ENCODE assay signal across 11 mouse cellular contexts in the genomic region with DNA sequence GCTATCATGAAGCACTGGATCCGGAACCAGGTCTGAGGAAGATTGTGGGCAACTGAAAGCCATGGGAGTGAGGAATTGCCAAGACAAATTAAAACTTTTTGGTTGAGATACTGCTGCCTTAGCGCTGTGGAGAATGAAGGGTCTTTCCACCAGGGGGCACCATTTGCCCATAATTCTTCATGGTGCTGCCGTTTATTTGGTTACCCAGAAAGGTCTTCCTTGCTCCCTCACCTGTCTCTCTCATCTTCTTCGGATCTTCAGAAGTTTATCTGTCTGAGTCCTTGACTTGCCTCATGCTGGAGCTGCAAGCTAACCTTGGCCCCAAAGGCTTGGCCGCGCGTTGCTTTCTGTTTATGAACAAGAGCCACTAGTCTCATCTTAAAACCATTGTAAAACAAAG. TPM values are rescaled to one million over a fixed set of nuclear protein-coding genes. Genes with fewer than 3 reads are reported as not detected.
DNase-seq lines count a peak whose midpoint lies in the region; ATAC-seq and TF ChIP-seq lines count a peak whose summit lies in the region.
"Had no signal": no experiment of that assay in that cellular context is flagged by ENCODE, and none has a peak within 500 bp of the region (broad histone marks: within the 10 kb centered on the region; RNA-seq: fewer than 3 reads in every experiment).

No protein-coding gene starts in this region.

- no peak overlapping the region for H3K4me3 ChIP-seq in heart, postnatal 0 days (ENCODE audit: low read depth, low read length)
- H3K4me3 ChIP-seq in megakaryocyte, embryonic 14.5 days (replicated peaks): peak overlapping the region; percentile 81
- H3K4me3 ChIP-seq in forebrain, postnatal 0 days (ENCODE audit: low read depth, low read length): no peak overlapping the region
- H3K4me3 ChIP-seq: embryonic facial prominence, embryonic 13.5 days; limb, embryonic 12.5 days had no signal

- no peak for TF ChIP-seq EP300 in heart, postnatal 0 days (IDR thresholded peaks at IDR 0.05; ENCODE audit: low read depth)

- no peaks in the 10 kb centered on the region for H3K4me1 ChIP-seq in heart, postnatal 0 days (ENCODE audit: control insufficient read depth, insufficient read depth)
- H3K4me1 ChIP-seq in megakaryocyte, embryonic 14.5 days: peaks cover 50% of the 10 kb centered on the region
- H3K4me1 ChIP-seq in forebrain, postnatal 0 days (ENCODE audit: insufficient read depth): no peaks in the 10 kb centered on the region
- H3K4me1 ChIP-seq: embryonic facial prominence, embryonic 13.5 days; limb, embryonic 12.5 days had no signal

- no peaks in the 10 kb centered on the region for H3K9me3 ChIP-seq in heart, postnatal 0 days (replicated peaks; ENCODE audit: control insufficient read depth, low read length)
- H3K9me3 ChIP-seq in megakaryocyte, embryonic 14.5 days: no peaks in the 10 kb centered on the region
- H3K9me3 ChIP-seq in forebrain, postnatal 0 days (ENCODE audit: low read length): no peaks in the 10 kb centered on the region
- H3K9me3 ChIP-seq: embryonic facial prominence, embryonic 13.5 days; limb, embryonic 12.5 days had no signal

- H3K4me2 ChIP-seq in heart, postnatal 0 days (ENCODE audit: low read depth, low read length): no peak overlapping the region
- H3K4me2 ChIP-seq in forebrain, postnatal 0 days (ENCODE audit: low read depth): no peak overlapping the region
- H3K4me2 ChIP-seq: embryonic facial prominence, embryonic 13.5 days; limb, embryonic 12.5 days had no signal

- TF ChIP-seq CTCF in heart, postnatal 0 days (IDR thresholded peaks at IDR 0.05; ENCODE audit: low read depth): peak; percentile 15; the same call in 1 of the 2 replicates
- TF ChIP-seq CTCF in forebrain, postnatal 0 days (IDR thresholded peaks at IDR 0.05; ENCODE audit: low read depth): no peak; the same call in 1 of the 2 replicates

- WGBS in heart, postnatal 0 days: 41% methylated on average over 7 of the region's 7 CpGs
- WGBS in forebrain, postnatal 0 days: 46% methylated on average over 7 of the region's 7 CpGs

- no peaks in the 10 kb centered on the region for H3K36me3 ChIP-seq in heart, postnatal 0 days (replicated peaks; ENCODE audit: control insufficient read depth, insufficient read depth, low read length)
- H3K36me3 ChIP-seq in megakaryocyte, embryonic 14.5 days (replicated peaks; ENCODE audit: low read length): no peaks in the 10 kb centered on the region
- H3K36me3 ChIP-seq in forebrain, postnatal 0 days (ENCODE audit: insufficient read depth): no peaks in the 10 kb centered on the region
- H3K36me3 ChIP-seq: embryonic facial prominence, embryonic 13.5 days; limb, embryonic 12.5 days had no signal

- no peak overlapping the region for H3K27ac ChIP-seq in heart, postnatal 0 days (ENCODE audit: low read depth)
- no peak overlapping the region for H3K27ac ChIP-seq in forebrain, postnatal 0 days (ENCODE audit: low read depth, low read length)
- H3K27ac ChIP-seq: embryonic facial prominence, embryonic 13.5 days; limb, embryonic 12.5 days had no signal

- no peak overlapping the region for H3K9ac ChIP-seq in heart, postnatal 0 days (replicated peaks; ENCODE audit: low read depth, low read length)
- no peak overlapping the region for H3K9ac ChIP-seq in forebrain, postnatal 0 days
- H3K9ac ChIP-seq: embryonic facial prominence, embryonic 13.5 days; limb, embryonic 12.5 days had no signal

- ATAC-seq in heart, postnatal 0 days (ENCODE audit: insufficient read depth, low read depth): no peak
- ATAC-seq in granulocyte monocyte progenitor cell, adult 5-6 weeks (replicated peaks; ENCODE audit: poor library complexity, severe bottlenecking): 0 out of 2 replicates have a peak, but pooled peaks have one; percentile 25
- ATAC-seq in forebrain, postnatal 0 days: no peak

- H3K27me3 ChIP-seq in heart, postnatal 0 days (ENCODE audit: control insufficient read depth, insufficient read depth, low read length): no peaks in the 10 kb centered on the region
- peaks cover 9% of the 10 kb centered on the region for H3K27me3 ChIP-seq in megakaryocyte, embryonic 14.5 days (replicated peaks)
- H3K27me3 ChIP-seq in forebrain, postnatal 0 days (ENCODE audit: insufficient read depth, low read length): no peaks in the 10 kb centered on the region
- H3K27me3 ChIP-seq: embryonic facial prominence, embryonic 13.5 days; limb, embryonic 12.5 days had no signal

- DNase-seq in heart, postnatal 0 days (ENCODE audit: low spot score): no peak
- no peak for DNase-seq in heart, adult 11 months
- DNase-seq in A20 (ENCODE audit: low read depth, low spot score): peak; percentile 4
- peak; percentile 56 for DNase-seq in T-cell, adult 2 months (ENCODE audit: low spot score)
- DNase-seq in testis, postnatal 14 days (ENCODE audit: low spot score): peak; percentile 7
- DNase-seq in forebrain, postnatal 0 days: no peak

RNA-seq across cellular contexts. Expression of gene Moxd2, which starts 6.3 kb away (rescaled TPM):
- not detected in 2 replicates for total RNA-seq in heart, postnatal 0 days (2014; rRNA removed; ENCODE audit: low replicate concordance)
- polyA plus RNA-seq in heart, postnatal 0 days (2015; fragmentation: Nextera tagmentation; extraction: Ambion mirVana): not detected in 2 replicates
- not detected in 2 replicates for total RNA-seq in granulocyte monocyte progenitor cell, adult 5-6 weeks (2014; fragmentation: Nextera tagmentation)
- not detected in 2 replicates for total RNA-seq in granulocyte monocyte progenitor cell, adult 5-6 weeks (2017)
- not detected in 2 replicates for polyA plus RNA-seq in megakaryocyte, embryonic 14.5 days (2012; ENCODE audit: insufficient read depth, low replicate concordance)
- not detected in 2 replicates for total RNA-seq in forebrain, postnatal 0 days (2014; rRNA removed)
- not detected in 2 replicates for polyA plus RNA-seq in forebrain, postnatal 0 days (2015; fragmentation: Nextera tagmentation; extraction: Ambion mirVana)
- polyA plus RNA-seq: embryonic facial prominence, embryonic 13.5 days; limb, embryonic 12.5 days; stomach, embryonic 16.5 days had no signal

RNA-seq across cellular contexts. Expression of gene Prss58, which starts 6.6 kb away (rescaled TPM):
- total RNA-seq in heart, postnatal 0 days (2014; rRNA removed; ENCODE audit: low replicate concordance): not detected in 2 replicates
- not detected in 2 replicates for polyA plus RNA-seq in heart, postnatal 0 days (2015; fragmentation: Nextera tagmentation; extraction: Ambion mirVana)
- total RNA-seq in granulocyte monocyte progenitor cell, adult 5-6 weeks (2014; fragmentation: Nextera tagmentation): not detected in 2 replicates
- not detected in 2 replicates for total RNA-seq in granulocyte monocyte progenitor cell, adult 5-6 weeks (2017)
- not detected in 2 replicates for polyA plus RNA-seq in megakaryocyte, embryonic 14.5 days (2012; ENCODE audit: insufficient read depth, low replicate concordance)
- total RNA-seq in forebrain, postnatal 0 days (2014; rRNA removed): not detected in 2 replicates
- polyA plus RNA-seq in forebrain, postnatal 0 days (2015; fragmentation: Nextera tagmentation; extraction: Ambion mirVana): not detected in 2 replicates
- polyA plus RNA-seq: embryonic facial prominence, embryonic 13.5 days; limb, embryonic 12.5 days; stomach, embryonic 16.5 days had no signal

RNA-seq across cellular contexts. Expression of gene 1700074P13Rik, which starts 46.8 kb away (rescaled TPM):
- total RNA-seq in heart, postnatal 0 days (2014; rRNA removed; ENCODE audit: low replicate concordance): not detected in 2 replicates
- not detected in 2 replicates for polyA plus RNA-seq in heart, postnatal 0 days (2015; fragmentation: Nextera tagmentation; extraction: Ambion mirVana)
- not detected in 2 replicates for total RNA-seq in granulocyte monocyte progenitor cell, adult 5-6 weeks (2014; fragmentation: Nextera tagmentation)
- not detected in 2 replicates for total RNA-seq in granulocyte monocyte progenitor cell, adult 5-6 weeks (2017)
- not detected in 2 replicates for polyA plus RNA-seq in megakaryocyte, embryonic 14.5 days (2012; ENCODE audit: insufficient read depth, low replicate concordance)
- total RNA-seq in forebrain, postnatal 0 days (2014; rRNA removed): not detected in 2 replicates
- polyA plus RNA-seq in forebrain, postnatal 0 days (2015; fragmentation: Nextera tagmentation; extraction: Ambion mirVana): not detected in 2 replicates
- polyA plus RNA-seq: embryonic facial prominence, embryonic 13.5 days; limb, embryonic 12.5 days; stomach, embryonic 16.5 days had no signal

RNA-seq across cellular contexts. Expression of gene Gm4744, which starts 58.1 kb away (rescaled TPM):
- not detected in 2 replicates for total RNA-seq in heart, postnatal 0 days (2014; rRNA removed; ENCODE audit: low replicate concordance)
- not detected in 2 replicates for polyA plus RNA-seq in heart, postnatal 0 days (2015; fragmentation: Nextera tagmentation; extraction: Ambion mirVana)
- total RNA-seq in granulocyte monocyte progenitor cell, adult 5-6 weeks (2014; fragmentation: Nextera tagmentation): not detected in 2 replicates
- not detected in 2 replicates for total RNA-seq in granulocyte monocyte progenitor cell, adult 5-6 weeks (2017)
- polyA plus RNA-seq in megakaryocyte, embryonic 14.5 days (2012; ENCODE audit: insufficient read depth, low replicate concordance): not detected in 2 replicates
- total RNA-seq in forebrain, postnatal 0 days (2014; rRNA removed): not detected in 2 replicates
- not detected in 2 replicates for polyA plus RNA-seq in forebrain, postnatal 0 days (2015; fragmentation: Nextera tagmentation; extraction: Ambion mirVana)
- polyA plus RNA-seq: embryonic facial prominence, embryonic 13.5 days; limb, embryonic 12.5 days; stomach, embryonic 16.5 days had no signal

Comparison
In these comparisons a context has a peak if more than half of its experiments do, and no peak if none do; other contexts are left out.
1. DNase-seq: peak in A20 (single experiment), T-cell, adult 2 months (single experiment) and testis, postnatal 14 days (single experiment); none in heart, postnatal 0 days (single experiment), heart, adult 11 months (single experiment) and forebrain, postnatal 0 days (single experiment).